Mouse (Mus musculus) hindbrain, embryonic 10.5 days (tissue): Measurements from ENCODE around the gene Zcchc12. TPM values are rescaled to one million over a fixed set of nuclear protein-coding genes. Genes with fewer than 3 reads are reported as not detected.
A peak's percentile ranks its signal among the peaks of the same experiment; 100 is the strongest.

Experiments used
- DNase-seq: peaks from one replicate; pipeline ENCODE4 v3.0.0-alpha.2; 2017; ENCODE audit warnings: low spot score
- H3K27ac ChIP-seq: fragments of 300-500 bp; sonication (generic); 2 replicates; pipeline ENCODE4 v1.5.1; 2016; ENCODE audit warnings: mild to moderate bottlenecking, moderate library complexity
- H3K27me3 ChIP-seq: fragments of 300-500 bp; sonication (generic); 2 replicates; pipeline ENCODE4 v1.6.1; 2016; ENCODE audit warnings: mild to moderate bottlenecking; ENCODE audit not compliant: poor library complexity, insufficient read depth, severe bottlenecking
- H3K36me3 ChIP-seq: fragments of 300-500 bp; sonication (generic); 2 replicates; pipeline ENCODE4 v1.6.1; 2016; ENCODE audit warnings: mild to moderate bottlenecking, moderate library complexity
- H3K4me1 ChIP-seq: fragments of 300-500 bp; sonication (generic); replicated peaks from 2 replicates; pipeline ENCODE4 v1.6.1; 2016; ENCODE audit warnings: mild to moderate bottlenecking
- H3K4me3 ChIP-seq: fragments of 300-500 bp; sonication (generic); 2 replicates; pipeline ENCODE4 v1.5.1; 2016; ENCODE audit warnings: mild to moderate bottlenecking, moderate library complexity
- H3K9me3 ChIP-seq: fragments of 300-500 bp; sonication (generic); 2 replicates; pipeline ENCODE4 v1.6.1; 2016; ENCODE audit warnings: mild to moderate bottlenecking, moderate library complexity
- WGBS: fragments of 180-500 bp; shearing (Covaris S2); methylation state at CpG from one replicate; pipeline ENCODE4 v1.1.7; 2016; 5-methylcytosine and 5-hydroxymethylcytosine counted together
- polyA plus RNA-seq: library from polyadenylated mRNA; unstranded; fragments of >200 nt; fragmentation: Nextera tagmentation; extraction: Ambion mirVana; gene quantifications from 2 replicates; pipeline ENCODE4 v1.2.1, GENCODE M21; 2016

Gene Zcchc12
- polyA plus RNA-seq, 1 experiment from 2014 or later, result 22.6 TPM

DNA sequence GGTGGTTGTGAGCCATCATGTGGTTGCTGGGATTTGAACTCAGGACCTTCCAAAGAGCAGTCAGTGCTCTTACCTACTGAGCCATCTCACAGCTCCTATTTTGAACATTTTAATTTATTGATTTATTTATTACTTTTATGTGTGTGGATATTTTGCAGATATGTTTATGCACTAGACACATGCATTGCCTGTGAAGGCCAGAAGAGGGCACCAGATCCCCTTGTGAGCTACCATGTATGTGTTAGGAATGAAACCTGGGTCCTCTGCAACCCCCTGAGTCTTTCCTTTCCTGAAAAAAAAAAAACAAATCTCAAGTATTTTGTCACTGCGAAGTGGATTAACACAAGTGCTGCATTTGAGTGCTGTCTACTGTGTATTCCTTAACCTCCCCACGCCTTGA is 30.9 kb downstream of the Zcchc12 start:
- peak; percentile 18 for DNase-seq
- Histone ChIP-seq H3K9me3 (no peaks in the 10 kb centered on the region), H3K4me1 (no peaks in the 10 kb centered on the region), H3K27me3 (no peaks in the 10 kb centered on the region), H3K4me3 (no peak overlapping the region), H3K36me3 (no peaks in the 10 kb centered on the region), H3K27ac (no peak overlapping the region)
- 43% methylated on average over 2 of the region's 2 CpGs for WGBS

GRCm38 (mm10) chrX:36228861-36229260 is 33.2 kb downstream of the Zcchc12 start:
- no peak for DNase-seq
- H3K4me3 ChIP-seq, result no peak overlapping the region
- no peaks in the 10 kb centered on the region for H3K4me1 ChIP-seq
- H3K27me3 ChIP-seq, result no peaks in the 10 kb centered on the region
- H3K9me3 ChIP-seq, result no peaks in the 10 kb centered on the region
- no peaks in the 10 kb centered on the region for H3K36me3 ChIP-seq
- no peak overlapping the region for H3K27ac ChIP-seq
- WGBS, result 65% methylated on average over 7 of the region's 7 CpGs

GRCm38 (mm10) chrX:36229273-36229672 is 33.6 kb downstream of the Zcchc12 start:
- H3K27me3 ChIP-seq, result no peaks in the 10 kb centered on the region
- H3K4me1 ChIP-seq, result no peaks in the 10 kb centered on the region
- 67% methylated on average over 2 of the region's 2 CpGs for WGBS
- H3K4me3 ChIP-seq, result no peak overlapping the region
- H3K36me3 ChIP-seq, result no peaks in the 10 kb centered on the region
- no peak for DNase-seq
- no peak overlapping the region for H3K27ac ChIP-seq
- H3K9me3 ChIP-seq, result no peaks in the 10 kb centered on the region

GRCm38 (mm10) chrX:36235652-36236051 is 39.9 kb downstream of the Zcchc12 start:
- Histone ChIP-seq H3K4me3 (no peak overlapping the region), H3K27ac (no peak overlapping the region), H3K4me1 (no peaks in the 10 kb centered on the region), H3K36me3 (no peaks in the 10 kb centered on the region), H3K27me3 (no peaks in the 10 kb centered on the region), H3K9me3 (no peaks in the 10 kb centered on the region)
- no peak for DNase-seq
- 84% methylated on average over 6 of the region's 6 CpGs for WGBS

Other genes with a start within 250 kb of the Zcchc12 start
- 2.5 and 3.1 TPM in 2 replicates for gene Il13ra1, start 83.8 kb upstream of the Zcchc12 start, polyA plus RNA-seq
- gene Lonrf3, start 132.4 kb downstream of the Zcchc12 start, polyA plus RNA-seq, result 1.0 and 1.2 TPM in 2 replicates
- gene Gm6268, start 205.4 kb downstream of the Zcchc12 start, polyA plus RNA-seq, result not detected in 2 replicates